Mouse (Mus musculus): ENCODE measurements at regions not wholly inside any gene's neighbourhood (a gene's known extent, or its start where the extent isn't known, plus 50 kb on each side); places are given as distances from the start of the nearest gene placed in this dataset.

DNA sequence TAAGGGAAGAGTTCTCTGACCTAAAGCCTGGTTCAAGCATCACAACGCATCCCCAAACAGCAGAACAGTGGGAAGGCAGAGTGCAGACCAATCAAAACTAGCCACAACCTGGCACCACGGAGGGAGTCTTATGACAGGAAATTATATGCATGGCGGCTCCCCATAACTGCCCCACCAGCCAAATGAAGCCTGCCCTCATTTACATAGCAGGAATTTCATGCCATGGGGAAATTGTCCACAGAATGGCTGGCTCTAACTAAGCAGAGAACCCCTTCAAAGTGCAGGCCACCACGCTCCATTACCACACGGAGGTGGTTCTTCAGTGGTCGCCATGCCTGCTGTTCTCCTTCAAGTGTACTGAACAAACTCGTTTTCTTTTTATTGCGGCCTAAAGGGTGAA lies 126.3 kb upstream of the Zc3h12c start:
- no peak for DNase-seq

DNA sequence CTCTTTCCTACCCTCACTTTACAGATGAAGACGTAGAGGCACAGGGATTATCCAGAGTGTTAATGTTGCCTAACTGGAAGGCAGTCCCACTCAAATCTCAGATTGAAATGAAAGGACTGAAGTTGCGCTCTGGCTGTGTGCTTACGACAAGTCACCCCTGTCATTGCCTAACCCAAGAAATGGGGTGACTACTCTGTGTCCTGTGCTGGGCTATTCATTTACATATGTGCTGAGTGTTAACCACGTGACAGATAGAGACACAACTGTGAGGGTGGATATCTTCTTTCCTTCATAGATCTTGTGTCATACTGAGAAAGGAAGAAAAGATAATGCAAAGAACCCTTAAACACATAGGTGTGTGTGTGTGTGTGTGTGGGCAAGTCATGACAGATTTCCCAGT lies 120.7 kb upstream of the Zc3h12c start:
- DNase-seq: no peak

DNA sequence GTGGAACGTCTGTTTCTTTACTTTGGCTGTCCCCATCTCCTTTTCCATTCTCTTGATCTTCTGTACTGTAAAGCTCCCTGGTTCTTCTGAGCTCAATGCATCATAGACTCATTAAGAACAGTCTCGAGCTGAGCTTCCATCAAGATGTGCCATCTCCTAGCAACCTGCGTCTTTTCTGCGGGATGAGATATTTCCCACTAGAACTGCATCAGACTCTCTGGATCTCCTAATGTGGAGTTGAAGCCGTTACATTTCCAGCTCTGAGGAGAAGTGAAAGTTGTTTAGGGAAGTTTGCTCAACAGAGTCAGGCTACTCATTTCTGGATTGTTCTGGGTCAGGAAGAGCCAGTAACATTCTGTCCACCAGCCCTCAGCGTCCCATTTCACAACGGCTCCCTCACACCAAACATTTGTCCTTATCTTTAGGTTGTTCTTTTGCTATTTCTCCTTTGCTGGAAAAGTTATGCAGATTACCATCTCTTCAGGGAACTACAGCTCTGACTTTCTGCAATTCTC lies 119.4 kb upstream of the Zc3h12c start:
- DNase-seq: no peak

DNA sequence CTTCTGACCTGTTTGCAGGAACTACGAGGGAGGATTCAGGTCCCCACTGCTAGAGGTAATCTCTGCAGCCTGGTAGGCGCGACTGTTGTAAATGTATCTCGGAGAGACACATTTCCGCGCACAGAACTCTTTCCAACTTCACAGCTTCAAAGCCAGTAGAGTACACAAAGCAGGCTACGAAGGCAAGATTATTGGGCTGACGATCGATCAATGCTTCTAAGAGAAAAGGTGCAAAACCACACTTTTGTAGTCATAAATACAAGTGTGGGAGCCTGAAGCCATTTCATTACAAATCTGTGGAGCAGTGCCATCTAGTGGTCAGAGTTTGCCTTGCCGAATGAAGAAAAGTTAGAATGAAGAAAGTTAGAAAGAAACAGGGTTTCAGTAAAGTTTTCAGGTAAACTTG lies 118.9 kb upstream of the Zc3h12c start:
- DNase-seq: peak; percentile 78

DNA sequence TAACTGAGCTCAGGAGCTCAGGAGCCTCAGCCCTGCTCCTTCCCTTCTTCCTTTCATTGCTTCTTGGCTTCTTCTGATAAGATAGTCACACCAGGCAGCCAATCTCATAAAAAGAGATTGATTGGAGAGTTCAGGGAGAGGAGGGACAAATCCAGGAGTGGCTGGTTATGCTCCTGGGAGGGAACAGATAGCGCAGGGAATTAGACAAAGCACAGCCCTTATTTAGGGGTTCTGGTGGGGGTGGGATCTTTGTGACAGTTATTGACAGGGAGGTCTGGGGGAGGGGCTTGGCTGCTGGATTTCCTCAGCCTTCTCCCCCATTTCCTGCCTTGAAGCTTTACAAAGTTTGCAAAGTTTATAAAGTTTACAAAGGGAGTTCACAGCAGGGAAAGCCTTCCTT lies 117.7 kb upstream of the Zc3h12c start:
- DNase-seq: no peak

DNA sequence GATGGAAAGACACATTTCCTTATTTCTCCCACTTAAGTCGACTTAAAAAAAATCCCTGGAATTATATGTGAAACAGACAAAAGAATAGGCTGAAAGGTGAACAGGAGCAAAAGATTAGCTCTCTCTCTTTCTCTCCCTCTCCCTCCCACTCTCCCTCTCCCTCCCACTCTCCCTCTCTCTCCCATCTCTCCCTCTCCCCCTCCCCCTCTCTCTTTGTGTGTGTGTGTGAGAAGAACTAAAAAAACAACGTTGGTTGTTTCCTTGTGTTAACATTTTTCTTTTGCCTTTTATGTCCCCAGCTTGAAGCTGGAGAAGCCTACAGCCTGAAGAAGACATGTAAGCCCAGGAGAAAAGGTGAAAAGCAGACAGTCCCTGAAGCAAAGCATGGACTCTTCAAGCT lies 115.2 kb upstream of the Zc3h12c start:
- no peak for DNase-seq

DNA sequence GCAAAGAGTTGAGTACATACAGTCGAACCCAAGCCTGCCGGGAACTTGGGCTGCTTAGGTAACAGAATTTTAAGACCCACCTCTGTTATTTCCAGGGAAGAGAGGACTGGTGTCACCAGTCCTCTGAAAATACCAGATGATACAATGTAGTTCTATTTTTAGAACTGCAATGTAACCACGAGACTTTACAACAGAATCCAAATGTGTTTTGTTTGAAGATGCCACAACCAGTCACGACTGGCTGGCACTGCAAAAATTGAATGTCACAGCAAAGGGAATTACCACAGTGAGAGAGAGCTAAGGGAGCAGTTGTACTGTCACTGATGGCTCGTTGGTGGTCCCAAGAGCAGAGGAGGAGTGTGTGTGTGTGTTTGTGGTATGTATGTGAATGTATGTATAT lies 112.6 kb upstream of the Zc3h12c start:
- no peak for DNase-seq

DNA sequence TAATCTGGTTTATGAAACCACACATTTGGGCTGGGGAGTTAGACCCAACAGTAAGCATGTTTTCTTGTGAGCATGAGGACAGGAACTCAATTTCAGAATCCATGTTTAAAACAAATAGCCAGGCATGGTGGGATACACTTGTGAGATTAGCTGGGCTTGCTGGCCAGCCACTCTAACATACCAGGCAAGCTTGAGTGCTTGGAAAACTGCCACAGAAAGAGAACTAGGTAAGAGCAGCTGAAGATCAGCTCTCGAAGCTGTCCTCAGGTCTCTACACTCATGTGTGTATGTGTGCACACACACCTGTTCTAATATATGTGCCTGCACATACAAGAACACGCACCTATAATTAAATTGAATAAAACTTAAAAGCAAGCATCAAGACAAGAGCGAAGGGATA lies 112.2 kb upstream of the Zc3h12c start:
- DNase-seq: no peak

DNA sequence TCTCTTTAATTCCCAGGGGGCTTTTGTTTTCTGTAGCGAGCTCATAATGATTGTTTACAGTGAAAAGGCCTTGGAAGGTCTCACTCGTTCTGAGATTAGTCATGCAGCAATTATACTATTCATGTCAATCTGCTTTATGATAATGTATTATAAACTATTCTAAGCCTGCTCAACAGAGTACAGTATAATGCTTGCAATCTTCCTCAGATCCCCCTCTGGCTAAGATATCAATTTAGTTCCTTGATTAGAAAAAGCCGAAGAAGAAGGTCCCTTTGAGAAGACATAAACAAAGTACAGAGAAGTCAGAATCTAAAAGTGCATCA lies 110.3 kb upstream of the Zc3h12c start:
- DNase-seq: no peak

DNA sequence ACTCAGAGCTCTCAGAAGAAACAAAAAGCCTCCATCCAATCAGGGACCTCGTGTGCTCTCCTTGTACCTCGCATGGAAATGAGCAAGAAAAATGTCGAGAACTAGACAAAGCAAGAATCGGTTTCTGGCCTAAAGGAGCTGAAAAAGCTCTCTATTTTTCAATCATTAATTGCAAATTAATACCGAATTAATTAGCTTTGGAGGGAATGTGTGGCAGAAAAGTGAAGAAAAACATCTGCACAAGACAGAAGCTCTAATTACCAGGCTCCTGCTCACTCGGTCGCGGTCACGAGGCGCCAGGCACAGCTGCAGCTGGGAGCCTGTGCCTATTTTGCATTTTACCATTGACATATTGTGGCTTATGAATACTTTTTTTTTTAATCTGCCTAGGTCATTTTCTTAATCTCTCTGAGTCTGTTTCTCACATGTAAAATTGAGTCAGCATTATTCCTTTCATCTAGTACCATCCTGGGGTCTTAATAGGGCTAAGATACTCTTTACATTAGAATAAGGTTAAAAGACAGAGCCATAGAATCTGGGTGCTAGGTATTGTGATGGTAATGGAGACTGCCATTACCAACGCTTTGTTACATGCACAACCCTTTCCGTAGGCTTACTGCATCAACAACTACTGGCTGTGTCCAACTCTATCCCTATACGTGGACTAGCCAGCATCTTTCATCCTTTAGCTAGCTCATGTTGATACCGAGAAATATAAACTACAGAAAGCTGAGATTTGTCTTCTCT lies 109.8 kb upstream of the Zc3h12c start:
- DNase-seq: no peak

DNA sequence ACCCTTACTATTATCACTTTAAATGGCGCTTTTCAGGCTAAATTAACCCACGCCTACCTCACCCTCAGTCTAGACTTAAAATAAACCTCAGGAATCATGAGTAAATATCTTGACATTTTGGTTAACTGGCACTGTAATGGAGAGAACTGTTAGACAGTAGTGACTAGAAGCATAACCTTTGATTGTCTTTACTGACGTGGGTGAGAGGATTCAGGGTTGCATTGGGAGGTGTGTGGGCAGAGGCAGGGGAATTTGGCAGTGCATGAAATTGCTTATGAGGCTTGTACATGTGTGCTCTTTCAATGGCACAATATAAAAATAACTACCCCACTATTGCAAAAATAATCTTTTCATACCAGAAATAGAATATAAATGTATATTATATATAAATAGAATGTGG lies 105.6 kb upstream of the Zc3h12c start:
- DNase-seq: no peak

DNA sequence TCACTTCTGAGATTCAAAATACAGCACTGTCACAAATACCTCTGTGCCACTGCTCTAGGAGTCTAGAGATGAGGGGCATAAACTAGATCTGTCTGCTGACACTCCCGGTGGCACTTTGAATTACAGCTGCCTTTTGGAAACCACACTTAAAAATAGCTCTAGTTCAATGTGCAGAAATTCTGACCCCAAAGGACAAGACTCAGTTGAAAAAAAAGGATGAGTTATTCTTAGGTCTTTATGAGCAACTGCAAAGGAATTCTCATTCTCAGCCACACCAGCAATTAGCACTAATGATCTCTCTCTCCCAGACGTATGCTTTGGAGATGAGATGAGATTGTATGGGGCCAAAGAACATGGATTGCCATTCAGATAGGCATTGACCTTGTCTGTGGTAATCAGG lies 104.3 kb upstream of the Zc3h12c start:
- DNase-seq: no peak

DNA sequence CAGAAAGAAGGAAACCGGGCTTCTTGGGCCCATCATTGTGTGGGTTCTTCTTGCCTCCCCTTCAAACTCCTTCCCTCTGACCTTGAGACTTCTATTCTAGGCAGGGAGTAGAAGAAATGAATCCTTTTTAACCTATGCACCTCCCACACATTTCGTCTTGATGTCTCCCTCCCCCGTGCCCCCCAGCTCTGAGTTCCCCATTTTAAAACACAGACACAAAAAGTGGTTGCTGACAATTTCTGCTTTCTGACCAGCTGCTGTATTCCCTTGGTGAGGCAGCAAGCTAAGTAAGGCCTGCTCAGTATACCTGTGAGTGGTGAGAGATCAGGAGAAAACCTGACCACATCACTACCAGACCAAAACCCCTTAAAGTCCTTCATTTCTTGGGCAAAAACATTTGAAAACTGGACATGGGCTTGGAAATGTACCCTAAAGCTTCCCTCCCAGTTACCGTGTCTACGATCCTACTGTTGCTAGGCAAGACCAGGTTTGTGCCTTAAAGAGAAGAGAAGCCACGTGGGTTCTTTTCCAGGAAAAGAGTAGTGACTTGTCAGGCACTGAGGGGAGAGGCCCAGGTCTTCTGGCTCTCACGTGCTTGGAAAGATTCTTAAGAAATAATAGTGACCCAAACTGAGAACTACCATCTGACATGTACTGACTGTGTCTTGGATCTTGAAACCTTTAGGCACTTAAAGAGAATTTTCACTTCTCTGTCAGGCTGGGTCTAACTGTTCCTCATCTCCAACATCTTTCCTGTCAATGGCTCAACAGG lies 103.2 kb upstream of the Zc3h12c start:
- DNase-seq: no peak

DNA sequence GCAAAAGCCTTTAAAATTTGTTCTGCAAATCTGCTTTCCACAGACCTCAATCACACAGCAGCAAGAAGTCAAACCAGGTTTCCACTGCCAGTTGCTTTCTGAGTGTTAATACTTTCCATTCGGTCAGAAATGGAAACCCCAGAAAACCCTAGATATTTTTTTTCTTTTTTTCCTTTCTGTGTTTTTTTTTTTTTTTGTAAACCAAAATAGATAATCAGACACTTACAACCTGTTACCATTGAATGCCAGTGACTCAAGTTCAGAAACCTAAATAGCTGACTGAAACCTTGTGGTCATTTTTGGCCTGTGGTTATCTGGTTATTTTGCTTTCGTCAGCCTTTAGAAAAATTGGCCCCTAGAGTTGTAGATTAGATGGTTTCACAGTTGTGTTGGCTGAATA lies 93.2 kb upstream of the Zc3h12c start:
- no peak for DNase-seq

DNA sequence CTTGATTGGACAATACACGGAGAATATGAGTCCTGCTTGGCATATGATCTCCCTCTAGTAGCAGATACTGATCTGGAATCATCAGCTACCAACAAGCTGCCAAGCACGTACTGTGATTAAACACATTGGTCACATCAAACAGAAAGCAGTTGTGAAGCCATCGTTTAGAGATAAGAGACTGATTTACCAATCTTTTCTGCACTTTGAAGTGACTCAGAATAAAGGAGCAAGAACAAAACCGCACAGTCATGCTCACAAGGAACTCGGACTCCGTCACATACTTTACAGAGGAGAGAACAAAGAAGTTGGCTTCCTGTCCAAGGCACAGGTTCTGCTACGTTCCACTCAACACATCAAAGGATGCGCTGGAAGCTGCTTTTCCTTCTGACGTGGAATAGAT lies 91.1 kb upstream of the Zc3h12c start:
- peak; percentile 12 for DNase-seq

DNA sequence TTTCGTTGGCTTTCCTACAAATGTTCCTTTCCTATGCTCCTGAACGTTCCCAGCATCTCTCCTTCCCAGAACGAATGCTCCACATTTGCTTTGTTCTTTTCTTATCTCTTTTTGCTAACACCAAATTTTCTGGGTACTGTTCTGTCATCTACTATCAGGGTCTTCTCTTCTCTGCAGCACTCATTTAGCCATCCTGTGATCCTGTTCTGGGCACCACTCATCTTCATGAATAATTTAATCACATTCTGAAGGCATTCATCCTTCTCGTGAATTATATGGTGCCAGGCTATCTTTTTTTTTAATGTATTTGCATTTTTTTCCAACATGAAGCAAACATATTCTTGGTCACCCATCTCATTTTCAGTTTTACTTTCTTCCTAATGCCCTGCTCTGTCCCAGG lies 87.3 kb upstream of the Zc3h12c start:
- DNase-seq: no peak

DNA sequence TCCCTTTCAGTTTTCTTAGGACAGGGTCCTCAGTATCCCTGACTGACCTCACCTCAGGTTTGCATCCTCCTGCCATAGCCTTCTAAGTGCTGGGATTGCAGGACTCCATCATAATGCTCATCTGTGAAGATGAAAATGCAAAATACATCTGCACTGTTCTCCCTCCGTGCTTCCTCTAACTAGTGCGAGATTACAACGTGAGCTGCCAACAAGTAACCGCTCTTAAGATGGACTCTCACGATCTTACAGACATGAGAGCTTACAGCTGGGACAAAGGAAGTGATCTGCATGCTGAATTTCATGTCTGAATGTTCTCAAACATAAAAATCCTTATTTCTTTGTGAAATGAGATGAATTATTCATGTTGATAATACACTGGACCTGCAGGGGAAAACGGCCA lies 86.1 kb upstream of the Zc3h12c start:
- no peak for DNase-seq

DNA sequence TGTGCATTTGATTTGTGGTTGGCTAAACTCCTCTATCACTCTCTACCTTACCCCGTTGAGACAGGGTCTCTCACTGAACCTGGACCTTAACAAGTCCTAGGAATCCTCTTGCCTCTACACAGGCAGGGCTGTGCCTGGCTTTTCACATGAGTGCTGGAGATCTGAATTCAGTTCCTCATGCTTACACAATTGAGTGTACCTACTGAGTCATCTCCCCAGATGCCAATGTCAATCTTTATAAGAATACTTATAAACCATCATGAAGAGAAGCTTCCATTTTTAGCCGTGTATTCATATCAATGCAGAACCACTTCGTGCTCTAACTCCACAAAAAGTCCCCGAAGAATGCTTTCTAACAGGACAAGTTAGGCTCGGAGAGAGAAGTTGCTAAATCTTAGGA lies 83.1 kb upstream of the Zc3h12c start:
- DNase-seq: no peak

DNA sequence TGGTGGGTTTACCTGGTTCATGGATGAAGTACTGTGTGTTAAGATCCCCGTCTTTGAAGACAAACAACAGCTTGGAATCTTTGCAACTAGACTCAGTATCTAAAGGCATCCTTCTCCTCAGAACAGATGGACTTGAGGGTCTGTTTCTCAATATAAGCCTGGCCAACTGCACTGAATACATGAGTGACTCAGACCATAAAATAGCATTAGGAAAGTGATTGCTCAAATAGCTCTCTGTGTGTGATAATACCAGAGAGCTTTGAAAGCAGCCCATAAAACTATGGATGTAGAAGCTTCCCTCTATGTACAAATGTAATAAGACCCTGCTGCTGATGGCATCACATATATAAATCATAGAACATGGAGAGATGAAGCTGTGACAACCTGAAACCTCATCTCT lies 78.3 kb upstream of the Zc3h12c start:
- DNase-seq: no peak

DNA sequence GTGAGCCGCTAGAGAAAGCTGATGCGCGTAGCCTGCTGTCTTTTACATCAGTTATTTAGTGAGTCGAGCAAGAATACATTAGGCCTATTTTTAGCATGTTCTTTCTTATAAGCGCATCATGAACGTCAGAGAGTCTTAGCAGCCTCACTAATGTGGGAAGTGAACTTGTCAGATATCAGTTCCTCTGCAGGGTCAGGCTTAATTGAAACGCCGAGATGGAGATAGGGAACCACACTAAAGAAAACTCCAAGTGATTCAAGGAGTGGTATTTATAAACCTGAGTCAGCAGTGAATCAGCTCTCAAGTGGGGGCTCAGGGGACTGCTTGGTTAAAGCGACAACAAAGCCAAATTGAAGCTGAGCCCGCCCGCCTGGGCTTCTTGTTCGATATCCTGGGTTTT lies 75.7 kb upstream of the Zc3h12c start:
- no peak for DNase-seq

DNA sequence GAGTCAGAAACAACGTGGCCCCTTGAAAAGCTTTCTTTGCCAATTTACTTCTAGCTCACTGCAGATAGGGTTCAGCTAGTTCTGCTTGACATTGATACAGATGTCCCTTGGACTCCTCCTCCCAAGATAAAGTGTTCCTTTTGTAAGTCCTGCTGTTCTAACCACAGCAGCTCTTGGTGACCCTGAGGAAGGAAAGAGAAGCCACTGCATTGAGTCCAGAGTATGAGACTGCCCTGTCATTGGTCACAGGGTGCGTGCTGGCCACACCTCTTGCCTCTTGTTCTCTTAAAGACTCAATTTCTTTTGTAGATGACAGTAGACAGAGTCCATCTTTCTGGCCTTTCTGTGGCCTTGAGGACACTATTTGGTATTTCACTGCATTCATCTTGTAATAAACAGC lies 74.7 kb upstream of the Zc3h12c start:
- DNase-seq: no peak

DNA sequence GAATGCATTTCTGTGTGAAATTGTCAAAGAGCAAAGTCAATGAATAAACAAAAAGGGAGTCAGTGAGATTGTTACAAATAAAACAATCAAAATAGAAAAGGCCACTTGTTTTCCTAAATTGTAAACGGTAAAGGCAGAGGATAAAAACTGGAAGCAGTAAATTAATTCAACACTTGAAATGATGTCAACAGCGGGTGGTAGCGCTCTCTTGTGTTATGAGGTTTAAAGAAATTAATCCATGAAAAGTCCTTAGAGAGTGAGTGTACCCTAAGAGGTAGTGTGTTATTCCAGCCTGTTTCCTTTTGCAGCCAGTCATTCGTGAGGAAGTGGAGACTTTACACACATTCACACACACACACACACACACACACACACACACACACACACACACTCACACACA lies 73.2 kb upstream of the Zc3h12c start:
- DNase-seq: no peak

DNA sequence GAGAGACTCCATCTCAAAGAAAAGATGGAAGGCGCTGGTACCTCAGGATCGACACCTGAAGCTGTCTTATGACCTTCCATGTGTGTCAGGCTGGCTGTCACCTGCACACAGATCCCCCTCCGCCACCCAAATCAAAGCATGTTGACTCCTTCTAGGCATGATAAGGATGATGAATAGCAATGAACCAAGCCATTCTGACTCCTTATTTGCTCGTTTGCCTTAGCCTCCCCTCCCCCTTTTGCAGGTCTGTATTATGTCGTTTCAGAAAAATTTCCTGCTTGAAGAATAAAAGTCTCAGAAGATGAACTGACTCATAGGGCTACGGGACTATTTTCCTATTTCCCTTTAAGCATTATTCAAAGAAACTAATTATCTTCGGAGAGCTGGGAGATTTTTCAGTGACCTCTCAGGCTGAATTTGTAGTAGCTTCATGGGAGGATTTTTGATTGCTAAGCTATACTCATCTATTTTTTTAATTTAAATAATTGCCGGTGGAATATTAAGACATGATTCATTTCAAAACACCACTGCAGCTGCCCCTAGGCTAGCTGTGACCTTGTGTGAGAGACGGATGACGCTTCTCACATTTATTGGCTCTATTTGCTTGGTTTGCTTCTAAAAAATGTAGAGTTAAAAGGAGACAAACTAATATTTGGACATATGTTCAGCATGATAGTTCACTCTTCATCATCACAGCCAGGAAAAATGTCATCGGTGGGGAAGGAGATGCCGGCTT lies 72.4 kb upstream of the Zc3h12c start:
- no peak for DNase-seq
